Mouse (Mus musculus): ENCODE measurements at regions not wholly inside any gene's neighbourhood (a gene's known extent, or its start where the extent isn't known, plus 50 kb on each side); places are given as distances from the start of the nearest gene placed in this dataset.

DNA sequence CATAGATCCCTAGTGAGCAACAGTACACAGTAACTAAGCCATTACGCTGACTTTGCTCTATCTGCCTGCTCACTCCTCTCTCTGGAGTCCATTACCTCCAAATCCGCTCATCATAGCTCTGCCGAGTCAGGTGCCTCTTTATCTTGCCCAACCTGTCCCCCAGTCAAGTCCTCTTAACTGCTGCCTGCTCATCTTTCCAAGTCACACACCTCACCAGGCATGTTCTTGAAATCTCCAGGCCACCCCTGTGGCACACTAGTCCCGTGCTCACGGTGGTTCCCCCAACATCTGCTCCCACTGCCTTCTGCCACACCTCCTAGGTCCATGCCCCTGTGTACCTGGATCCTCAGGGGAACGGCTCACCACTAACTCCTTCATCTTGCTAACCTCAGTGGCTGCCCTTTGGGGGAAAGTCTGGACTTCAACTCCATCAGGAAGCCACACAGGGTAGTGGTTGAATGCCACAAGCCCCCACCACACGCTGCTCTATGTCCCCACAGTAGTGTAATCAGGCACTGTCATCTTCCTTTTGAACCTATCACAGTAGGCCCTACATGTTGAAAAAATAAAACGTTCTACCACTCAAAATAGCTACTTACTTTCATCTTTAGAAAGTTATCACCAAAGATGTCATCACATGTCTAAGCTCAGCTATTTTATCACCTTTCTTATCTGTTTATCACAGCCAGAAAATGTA lies 126.3 kb upstream of the Klf14 start:
- no peak for DNase-seq

DNA sequence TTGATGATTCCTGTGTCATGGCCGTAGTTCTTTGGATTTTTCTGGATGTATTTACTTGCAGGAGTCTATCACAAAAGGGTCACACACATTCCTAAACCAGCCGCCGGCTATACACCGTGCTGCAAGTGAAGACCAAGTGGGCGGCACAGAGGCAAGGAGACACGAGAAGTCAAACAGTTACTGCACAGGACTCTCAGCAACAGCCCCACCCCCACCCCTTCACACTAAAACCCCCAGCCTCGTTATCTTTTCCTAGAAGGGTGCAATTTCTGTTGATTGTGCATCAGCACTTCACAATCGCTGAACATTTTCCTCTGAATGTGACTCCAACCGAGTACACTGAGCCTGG lies 126.9 kb upstream of the Klf14 start:
- no peak for DNase-seq

DNA sequence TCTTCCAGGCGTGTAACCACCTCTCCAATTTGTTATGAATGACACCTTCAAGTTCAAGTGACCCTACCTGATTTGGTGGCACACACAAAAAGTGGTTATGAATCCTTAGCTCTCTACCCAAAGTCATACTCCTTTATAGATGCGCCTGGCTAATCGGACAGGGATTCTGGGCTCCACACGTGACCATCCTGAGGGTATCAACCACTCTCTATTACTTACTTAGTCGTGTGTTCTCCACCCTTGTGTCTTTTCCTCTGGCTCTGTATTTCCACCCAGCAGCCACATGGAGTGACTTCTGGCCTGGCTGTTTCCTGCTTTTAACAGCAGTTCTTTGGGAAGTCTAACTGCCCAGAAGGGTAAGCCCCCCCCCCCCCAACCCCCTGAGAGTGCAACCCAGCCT lies 127.4 kb upstream of the Klf14 start:
- DNase-seq, result no peak

DNA sequence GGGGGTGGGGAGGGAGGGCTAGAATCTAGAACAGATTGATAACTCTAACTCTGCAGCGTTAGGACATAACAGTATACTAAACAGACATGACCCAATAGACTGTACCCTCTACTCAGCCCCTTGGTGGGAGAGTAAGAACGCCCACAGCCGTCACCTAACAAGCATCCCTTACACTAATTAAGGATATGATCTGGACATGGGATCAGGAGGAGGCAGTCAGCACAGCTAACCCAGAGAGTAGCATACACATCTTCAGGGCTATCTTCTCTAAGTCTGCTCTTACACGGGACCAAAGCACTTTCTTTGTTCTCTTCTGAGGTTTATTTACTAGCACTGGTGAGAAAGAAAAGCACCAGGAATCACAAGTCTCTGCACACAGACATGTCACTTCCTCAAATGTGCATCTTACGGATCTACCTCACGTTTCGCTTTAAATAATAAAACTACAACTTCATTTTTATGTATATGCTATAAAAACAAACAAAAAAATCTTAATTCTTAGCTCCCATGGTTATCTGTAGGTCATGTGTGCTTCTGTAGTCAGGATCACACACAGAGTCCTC lies 128.0 kb upstream of the Klf14 start:
- DNase-seq, result no peak

DNA sequence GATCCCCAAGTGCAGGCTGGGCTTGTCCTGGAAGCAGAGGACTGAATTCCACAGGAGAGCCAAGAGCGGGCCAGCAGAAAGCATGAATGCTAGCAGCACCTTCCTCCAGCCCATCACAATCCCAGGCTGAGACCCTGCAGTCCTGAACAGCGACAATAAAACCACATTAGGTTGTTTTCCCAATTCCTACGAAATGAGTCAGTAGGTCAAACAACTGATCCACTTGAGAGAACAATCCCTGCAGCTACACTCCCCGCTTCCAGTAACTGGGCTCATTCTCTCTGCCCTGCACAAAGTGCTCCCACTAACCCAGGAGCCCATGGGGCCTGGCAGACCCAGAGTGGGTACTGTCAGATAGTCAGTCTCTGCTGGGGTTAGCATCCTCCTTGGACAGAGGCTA lies 128.6 kb upstream of the Klf14 start:
- DNase-seq, result no peak

DNA sequence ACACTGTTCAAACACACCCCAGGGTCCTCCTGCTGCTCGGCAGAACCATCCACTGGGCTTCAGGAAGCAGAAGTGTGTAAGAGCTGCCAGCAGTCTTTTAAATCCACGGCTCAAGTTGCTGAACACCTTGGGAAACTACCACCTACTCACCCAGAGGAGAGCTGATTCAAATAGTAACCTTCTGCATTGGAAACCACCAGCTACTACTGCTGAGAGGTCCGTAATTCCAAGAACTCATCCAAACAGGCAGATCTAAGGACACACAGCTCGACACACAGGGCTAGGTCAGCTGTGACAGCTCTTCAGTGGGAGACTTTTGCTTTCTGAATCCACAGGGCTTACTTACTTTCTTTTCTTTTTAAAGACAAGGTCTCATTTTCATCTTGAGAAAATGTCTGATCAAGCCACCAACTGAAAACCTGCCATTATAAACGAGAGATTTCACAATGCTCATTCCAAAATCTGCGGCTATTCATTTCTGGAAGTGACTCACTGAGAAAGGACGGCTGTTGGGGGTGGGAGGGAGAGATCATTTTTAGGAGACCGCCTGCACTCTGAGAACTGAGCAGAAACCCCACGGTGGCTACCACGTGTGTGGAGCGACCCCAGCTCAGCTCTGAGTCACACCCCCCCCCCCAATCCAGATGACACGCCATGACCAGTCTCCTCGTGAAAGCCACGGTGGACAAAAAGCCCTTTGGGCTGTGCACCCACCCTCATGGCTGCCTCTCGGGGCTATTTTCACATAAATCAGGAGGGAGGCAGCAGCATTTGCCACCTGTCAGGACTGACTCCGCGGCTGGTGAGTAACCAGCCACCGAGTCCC lies 129.5 kb upstream of the Klf14 start:
- DNase-seq, result no peak

DNA sequence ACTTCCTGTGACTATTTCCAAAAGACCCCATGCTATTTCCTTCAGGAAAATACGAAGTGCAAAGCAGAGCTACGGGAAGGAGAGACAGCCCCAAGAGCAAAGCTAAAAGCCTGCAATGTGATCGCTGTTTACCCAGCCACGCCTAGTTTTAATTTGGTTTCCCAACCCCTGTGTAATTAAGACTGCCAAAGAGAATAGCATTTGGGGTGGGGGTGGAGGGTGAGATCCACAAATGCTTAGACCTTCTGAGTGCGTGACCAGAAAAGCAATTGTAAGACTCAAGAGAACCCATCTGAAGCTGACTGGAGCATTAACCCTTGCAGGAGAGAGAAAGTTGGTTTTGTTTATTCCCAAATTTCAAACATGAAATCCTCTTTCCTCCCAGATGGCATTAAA lies 130.1 kb upstream of the Klf14 start:
- no peak for DNase-seq

DNA sequence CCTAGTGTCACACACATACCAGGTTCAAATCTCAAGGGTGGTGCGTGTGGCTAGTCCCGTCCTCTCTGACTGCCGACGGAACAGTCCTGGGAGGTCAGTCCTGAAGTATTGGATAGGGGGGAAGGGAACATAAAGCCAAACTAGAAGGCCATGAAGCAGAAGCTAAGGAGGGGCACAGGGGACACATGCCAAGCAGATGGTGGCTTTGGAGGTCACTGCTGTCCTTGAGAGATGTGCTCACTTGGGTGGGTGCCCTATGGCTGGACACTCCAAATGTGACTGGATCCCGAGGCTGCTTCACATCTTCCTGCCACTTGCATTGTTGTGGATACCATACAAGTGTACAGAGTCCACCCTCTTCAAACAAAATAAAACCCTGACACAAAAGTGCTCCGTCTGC lies 131.4 kb upstream of the Klf14 start:
- DNase-seq, result no peak

DNA sequence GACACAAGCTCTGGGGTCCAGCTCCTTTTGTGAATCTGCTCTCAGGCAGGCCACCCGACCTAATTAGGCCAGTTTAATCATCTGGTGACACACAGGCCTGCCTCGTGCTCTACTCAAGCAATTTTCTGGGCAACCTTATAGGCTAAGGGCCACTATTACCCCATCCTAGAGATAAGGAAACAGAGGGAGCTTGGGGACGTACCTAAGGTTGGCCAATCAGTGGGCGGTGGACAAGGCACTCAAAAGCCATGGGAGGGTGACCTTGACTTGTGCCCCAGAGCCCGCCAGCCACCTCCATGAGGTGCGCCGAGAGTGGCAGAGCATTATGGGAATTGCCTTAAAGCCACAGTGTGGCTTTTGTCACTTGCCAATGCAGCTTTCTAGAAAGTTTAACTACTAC lies 131.9 kb upstream of the Klf14 start:
- no peak for DNase-seq

DNA sequence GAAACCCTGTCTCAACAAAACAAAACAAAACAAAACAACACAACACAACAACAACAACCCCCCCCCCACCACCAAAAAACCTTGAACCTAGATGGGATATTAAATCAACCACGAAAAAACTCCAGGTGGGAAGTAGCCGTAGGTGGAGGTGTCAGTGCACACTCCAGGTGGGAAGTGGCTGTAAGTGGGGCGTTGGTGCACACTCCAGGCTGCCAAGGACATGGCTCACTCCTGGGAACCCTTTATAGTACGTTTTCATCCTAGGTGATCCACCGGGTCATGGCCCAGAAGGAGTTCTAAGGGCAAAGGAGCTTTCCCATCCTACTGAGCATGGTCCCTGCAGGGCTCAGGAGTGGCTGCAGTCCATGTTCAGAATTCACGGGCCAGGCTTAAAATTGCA lies 133.4 kb upstream of the Klf14 start:
- DNase-seq, result no peak

DNA sequence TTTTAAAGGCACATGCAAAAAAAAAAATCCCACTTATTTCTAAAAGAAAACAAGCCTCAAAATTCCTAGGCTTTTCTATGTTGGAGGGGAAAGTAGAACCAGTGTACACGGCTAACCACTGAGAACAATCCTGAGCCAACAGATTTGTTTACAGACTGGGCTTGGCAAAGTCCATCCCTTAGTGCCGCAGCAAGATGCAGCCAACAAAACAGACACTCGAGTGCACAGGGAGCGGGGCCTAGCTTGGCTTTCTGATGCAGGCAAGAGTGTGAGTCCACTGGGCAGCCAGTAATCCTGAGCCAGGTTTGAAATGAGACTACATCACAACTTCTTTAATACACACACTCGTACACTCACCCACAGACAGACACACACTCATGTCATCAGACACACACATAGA lies 133.9 kb upstream of the Klf14 start:
- DNase-seq, result no peak

DNA sequence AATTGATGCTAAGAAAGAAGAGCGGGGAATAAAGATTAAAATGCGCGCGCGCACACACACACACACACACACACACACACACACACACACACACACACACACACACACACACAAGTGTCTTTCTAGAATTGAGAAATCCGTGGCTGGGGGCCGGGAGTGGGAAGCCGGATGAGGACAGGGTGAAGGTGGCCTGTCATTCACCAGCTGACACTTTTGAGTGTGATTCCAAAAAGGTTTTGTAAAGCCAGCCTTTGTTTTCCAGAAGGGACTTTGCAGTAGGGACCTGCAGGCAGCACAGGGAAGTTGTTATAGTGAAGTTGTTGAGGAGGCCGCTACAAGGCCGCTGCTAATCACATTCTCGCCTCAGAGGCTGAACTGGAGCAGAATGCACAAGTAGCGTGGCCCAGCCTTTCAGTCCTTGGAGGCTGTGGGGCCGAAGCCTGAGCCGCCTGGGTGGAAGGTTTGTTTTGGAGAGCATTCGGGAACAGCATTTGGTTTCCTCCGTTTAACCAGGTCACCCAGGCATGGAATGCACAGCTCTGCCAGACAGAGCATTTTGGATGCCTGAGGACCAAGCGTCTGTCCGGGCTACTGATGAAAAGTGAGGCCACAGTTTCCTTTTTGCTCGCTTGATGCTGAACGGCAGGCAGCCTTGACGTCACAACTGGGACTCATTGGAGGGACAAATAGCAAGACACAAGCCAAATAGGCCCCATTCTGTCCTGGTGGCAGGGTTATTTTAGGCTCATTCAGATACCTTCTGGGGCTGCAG lies 137.3 kb upstream of the Klf14 start:
- no peak for DNase-seq

DNA sequence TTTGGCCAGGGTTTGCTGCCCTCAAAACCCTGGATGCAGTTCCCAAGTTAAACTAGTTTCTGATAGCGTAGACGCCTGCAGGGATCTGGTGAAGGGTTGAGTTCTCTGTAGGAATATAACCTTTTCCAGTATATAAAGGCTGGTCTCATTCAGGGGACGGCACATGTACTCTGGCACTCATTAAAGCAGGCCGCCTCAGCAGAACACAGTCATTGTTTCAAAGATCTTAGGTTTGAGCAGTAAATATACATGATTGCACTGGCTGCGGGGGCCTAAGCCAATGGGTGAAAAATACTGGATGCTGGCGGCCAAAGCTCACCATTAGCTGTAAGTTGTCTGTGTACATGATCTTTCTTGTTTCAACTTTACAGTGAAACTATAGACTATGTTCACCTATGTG lies 137.9 kb upstream of the Klf14 start:
- DNase-seq, result no peak

DNA sequence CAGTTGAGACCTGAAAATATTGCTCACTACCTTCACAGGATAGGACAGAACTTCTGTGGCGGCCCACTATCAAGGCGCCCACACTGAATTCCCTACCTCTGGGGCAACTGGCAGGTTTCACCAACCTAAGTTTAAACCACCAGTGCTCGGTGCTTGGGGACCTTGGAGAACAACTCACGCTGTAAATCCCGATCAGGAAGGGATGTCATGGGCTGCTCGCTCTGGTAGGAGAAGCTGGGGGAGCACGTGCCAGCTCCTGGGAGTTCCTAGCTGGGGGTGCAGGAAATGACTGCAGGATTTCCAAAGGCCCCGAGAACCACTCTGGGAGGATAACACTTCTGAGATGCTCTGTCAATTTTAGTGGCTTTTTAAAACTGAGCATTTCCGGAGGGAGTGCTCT lies 138.4 kb upstream of the Klf14 start:
- no peak for DNase-seq

DNA sequence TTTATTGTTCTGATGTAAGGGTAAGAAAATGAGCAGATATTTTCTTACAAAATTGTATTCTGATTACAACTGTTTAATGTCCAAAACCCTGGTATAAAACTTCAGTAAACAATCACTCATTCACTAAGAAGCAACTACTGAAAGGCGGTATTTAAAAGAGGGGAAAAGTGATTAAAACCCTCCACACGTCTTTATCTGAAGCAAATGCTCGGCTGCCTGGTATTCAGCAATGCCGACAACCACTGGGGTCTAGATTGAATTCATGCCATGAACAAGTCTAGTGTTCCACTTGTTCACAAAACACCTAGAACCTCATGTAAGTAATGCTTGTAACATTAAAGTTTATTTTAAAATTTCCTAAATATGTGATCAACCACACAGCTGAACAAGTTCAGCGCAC lies 139.2 kb upstream of the Klf14 start:
- no peak for DNase-seq

DNA sequence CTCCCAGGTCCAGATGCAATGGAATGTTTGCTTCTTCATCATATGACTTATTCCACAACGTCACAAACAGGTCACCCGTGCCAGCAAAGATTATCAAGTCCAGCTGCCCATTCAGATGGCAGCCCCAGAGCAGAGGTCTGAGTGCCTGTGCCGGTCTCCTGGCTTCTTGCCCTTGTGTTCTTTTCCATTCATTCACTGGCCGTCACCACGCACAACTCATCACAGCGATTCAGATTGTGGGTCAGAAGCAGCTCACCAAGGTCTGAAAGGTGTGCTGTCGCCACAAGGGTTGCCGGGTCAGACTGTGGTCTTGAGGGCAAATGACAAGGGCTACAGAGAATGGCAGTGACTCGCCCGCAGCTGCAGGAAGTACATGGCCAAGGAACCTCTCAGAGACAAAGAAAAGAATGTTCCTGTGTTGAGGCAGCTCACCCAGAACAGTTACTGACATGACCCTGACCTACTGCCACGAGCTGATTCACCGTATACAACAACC lies 141.3 kb upstream of the Klf14 start:
- peak; percentile 74 for DNase-seq

DNA sequence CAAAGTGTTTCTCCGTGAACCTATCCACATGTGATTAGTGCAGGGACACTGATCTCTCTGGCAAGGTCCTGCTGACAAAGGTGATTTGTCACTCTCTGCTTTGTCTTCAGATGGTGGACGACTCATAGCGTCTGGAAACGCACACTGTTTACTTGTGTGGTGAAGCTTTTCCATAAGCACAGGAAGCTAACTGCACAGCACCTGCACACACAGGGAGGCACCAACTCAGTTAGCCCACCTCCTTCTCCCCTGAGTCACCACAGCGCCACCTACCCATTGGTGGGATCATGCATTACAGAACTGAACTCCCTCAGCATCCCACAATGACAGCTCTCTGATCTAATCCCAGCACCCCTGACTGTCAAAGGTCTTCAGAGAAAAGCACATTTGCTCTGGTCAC lies 141.9 kb upstream of the Klf14 start:
- DNase-seq, result no peak

DNA sequence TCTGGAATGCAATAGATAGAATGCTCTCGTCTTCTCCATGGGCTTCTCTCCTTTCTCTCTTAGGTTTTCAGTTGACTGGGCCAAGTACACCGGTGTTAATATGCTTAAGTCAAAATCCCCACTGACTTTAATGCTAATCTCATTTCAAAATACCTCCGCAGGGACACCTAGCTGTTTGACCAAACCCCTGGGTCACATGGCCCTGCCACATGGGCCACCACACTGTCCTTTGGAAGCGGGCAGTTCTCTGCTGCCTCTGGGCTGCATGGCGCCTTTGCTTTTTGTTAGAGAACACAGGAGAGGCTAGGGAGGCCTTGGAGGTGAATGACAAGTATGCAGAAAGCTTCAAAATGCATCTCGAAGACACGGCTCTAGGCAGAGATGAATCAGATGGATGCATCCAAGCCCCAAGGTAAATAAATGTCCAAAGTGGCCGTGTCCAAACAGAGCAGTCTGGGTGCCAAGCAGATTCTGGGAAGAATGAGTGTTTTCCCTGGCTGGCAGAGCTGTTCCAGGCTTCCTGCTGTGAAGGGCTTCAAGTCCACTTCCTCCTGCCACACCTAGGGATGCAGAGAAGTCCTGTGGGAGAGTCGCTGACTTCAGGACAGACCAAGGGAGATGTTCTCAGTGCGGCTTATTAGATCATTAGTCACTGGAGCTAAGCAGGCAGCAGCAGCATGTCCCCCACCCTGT lies 147.4 kb upstream of the Klf14 start:
- no peak for DNase-seq

DNA sequence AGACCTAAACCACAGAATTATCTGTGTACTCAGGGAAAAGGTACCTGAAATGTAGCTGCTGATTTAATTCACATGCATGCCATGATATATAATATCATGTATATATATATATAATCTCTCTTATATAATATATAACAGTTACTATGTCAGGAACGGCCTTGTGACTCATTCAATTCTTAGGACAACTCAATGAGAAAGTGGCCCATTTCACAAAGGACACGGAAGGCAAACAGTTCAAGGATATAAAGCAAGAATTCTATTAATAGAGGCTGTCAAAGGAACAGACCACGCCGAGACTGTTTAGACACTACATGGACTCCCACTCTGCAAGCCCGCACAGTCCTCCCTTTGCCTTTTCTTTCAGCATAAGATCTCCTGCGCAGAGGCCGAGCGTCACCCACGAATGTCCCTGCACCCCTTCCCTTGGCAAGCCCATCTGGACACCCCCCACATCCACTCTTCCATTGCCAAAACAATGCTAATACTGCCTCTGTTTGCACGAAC lies 148.0 kb upstream of the Klf14 start:
- DNase-seq, result no peak

DNA sequence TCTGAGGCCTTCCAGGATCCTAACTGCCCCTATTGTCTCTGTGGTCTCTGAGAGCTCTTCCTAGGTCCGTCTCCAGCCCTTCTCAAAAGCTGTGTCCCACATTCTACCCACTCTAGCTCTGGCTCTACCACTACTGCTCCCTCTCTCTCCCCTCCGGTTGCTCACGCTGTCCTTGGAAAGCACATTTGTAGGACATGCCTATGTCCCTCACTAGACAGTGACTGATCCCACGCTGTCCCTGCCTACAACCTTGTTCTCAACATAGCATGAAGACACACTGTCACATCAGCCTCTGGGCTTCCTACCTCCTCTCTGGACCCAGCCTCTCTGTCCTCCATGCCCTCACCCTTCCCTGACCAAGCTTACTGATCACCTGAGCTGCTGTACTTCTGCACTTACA lies 148.5 kb upstream of the Klf14 start:
- DNase-seq, result no peak

DNA sequence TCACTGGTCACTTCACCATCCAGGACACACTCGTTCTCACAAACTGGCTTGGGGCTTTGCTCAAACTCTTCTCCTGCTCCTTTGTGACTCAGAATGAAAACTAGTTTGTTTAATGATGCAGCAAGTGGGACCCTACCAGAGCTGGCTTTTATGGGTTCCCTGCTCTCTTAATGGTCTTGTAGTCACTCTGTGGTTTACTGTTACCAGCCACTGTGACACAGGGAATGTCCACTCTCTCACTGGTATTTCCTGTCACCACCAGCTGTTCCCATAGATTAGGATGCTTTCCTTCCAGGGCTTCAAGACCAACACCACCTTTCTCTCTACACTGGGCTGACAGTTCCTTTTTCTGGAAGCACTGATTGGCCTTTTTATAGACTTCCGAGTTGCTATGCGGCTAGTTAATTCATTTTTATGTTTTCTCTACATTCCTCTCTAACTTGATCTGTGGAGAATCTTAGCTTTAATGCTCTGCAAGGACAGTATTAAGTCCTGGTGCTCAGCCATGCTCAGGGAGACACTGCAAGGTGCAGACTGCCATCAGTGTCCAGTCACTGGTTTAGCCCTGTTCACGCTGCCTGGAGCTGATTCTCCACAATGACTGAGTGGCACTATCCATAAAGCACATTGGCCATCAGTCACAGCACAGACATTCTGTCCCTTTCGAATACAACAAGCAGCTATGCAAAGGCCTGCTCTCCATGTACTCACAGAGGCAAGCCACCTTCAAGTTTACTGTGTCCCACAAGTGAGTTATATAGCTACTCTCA lies 149.2 kb upstream of the Klf14 start:
- no peak for DNase-seq

All from adrenal gland, postnatal 10 days (tissue).